Mouse (Mus musculus) hindbrain, embryonic 12.5 days (tissue): ENCODE measurements around the gene Retreg1. TPM values are rescaled to one million over a fixed set of nuclear protein-coding genes. Genes with fewer than 3 reads are reported as not detected.

ENCODE experiments used
- ATAC-seq: fragments of 200-750 bp; cut with Nextera tagmentation; 2 replicates; pipeline ENCODE4 v1.8.0; 2017; ENCODE audit warnings: moderate TSS enrichment; ENCODE audit not compliant: low FRiP score
- H3K27ac ChIP-seq: fragments of 300-500 bp; sonication (generic); 2 replicates; pipeline ENCODE4 v1.5.1; 2016; ENCODE audit warnings: mild to moderate bottlenecking
- H3K27me3 ChIP-seq: fragments of 300-500 bp; sonication (generic); 2 replicates; pipeline ENCODE4 v1.6.1; 2016; ENCODE audit warnings: mild to moderate bottlenecking
- H3K36me3 ChIP-seq: fragments of 300-500 bp; sonication (generic); 2 replicates; pipeline ENCODE4 v1.6.1; 2016; ENCODE audit warnings: mild to moderate bottlenecking
- H3K4me1 ChIP-seq: fragments of 300-500 bp; sonication (generic); 2 replicates; pipeline ENCODE4 v1.6.1; 2016
- H3K4me2 ChIP-seq: fragments of 300-500 bp; sonication (generic); replicated peaks from 2 replicates; pipeline ENCODE4 v1.6.1; 2016; ENCODE audit warnings: mild to moderate bottlenecking
- H3K4me3 ChIP-seq: fragments of 300-500 bp; sonication (generic); 2 replicates; pipeline ENCODE4 v1.5.1; 2016; ENCODE audit warnings: mild to moderate bottlenecking
- H3K9ac ChIP-seq: fragments of 300-500 bp; sonication (generic); 2 replicates; pipeline ENCODE4 v1.6.1; 2016; ENCODE audit warnings: mild to moderate bottlenecking, moderate library complexity
- H3K9me3 ChIP-seq: fragments of 300-500 bp; sonication (generic); replicated peaks from 2 replicates; pipeline ENCODE4 v1.6.1; 2016; ENCODE audit warnings: mild to moderate bottlenecking
- WGBS: fragments of 180-500 bp; shearing (Covaris S2); methylation state at CpG from one replicate; pipeline ENCODE4 v1.1.7; 2016; 5-methylcytosine and 5-hydroxymethylcytosine counted together
- polyA plus RNA-seq: library from polyadenylated mRNA; unstranded; fragments of >200 nt; fragmentation: Nextera tagmentation; extraction: Ambion mirVana; gene quantifications from 2 replicates; pipeline ENCODE4 v1.2.1, GENCODE M21; 2016

Gene Retreg1
- polyA plus RNA-seq, 1 experiment from 2014 or later, result 4.5 TPM

DNA sequence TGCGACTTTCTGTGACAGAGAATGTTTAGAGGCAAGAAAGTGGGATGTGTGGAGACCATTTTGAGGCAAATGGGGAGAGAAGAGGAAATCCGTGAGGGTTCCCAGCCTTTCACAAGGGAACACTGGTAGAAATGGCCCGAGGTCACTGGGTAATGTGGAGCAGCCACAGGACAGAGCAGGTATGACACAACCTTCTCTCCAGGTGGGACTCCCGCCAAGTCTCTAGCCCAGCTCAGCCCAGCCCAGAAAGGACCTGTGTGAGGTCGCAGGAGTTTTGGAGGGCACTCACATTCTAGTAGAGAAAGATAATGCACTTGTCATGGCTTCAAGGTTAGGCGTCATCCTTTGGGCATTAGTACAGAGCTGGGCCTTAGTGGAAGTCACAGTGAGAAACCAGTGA, 23.1 kb downstream of the Retreg1 start:
- no peak for ATAC-seq
- Histone ChIP-seq H3K9ac (no peak overlapping the region), H3K4me3 (no peak overlapping the region), H3K4me1 (no peaks in the 10 kb centered on the region), H3K27ac (no peak overlapping the region), H3K36me3 (no peaks in the 10 kb centered on the region), H3K27me3 (no peaks in the 10 kb centered on the region), H3K4me2 (no peak overlapping the region), H3K9me3 (no peaks in the 10 kb centered on the region)
- 89% methylated on average over 6 of the region's 6 CpGs for WGBS

GRCm38 (mm10) chr15:25869129-25869528, 26.1 kb downstream of the Retreg1 start:
- no peak for ATAC-seq
- no peaks in the 10 kb centered on the region for H3K27me3 ChIP-seq
- H3K9me3 ChIP-seq, result no peaks in the 10 kb centered on the region
- no peaks in the 10 kb centered on the region for H3K36me3 ChIP-seq
- H3K9ac ChIP-seq, result no peak overlapping the region
- H3K27ac ChIP-seq, result no peak overlapping the region
- 79% methylated on average over 5 of the region's 5 CpGs for WGBS
- no peaks in the 10 kb centered on the region for H3K4me1 ChIP-seq
- H3K4me2 ChIP-seq, result no peak overlapping the region
- no peak overlapping the region for H3K4me3 ChIP-seq

GRCm38 (mm10) chr15:25871470-25871869, 28.5 kb downstream of the Retreg1 start:
- no peak overlapping the region for H3K4me3 ChIP-seq
- WGBS, result 95% methylated on average over 7 of the region's 7 CpGs
- no peak overlapping the region for H3K4me2 ChIP-seq
- no peak overlapping the region for H3K27ac ChIP-seq
- no peak for ATAC-seq
- no peaks in the 10 kb centered on the region for H3K27me3 ChIP-seq
- no peaks in the 10 kb centered on the region for H3K36me3 ChIP-seq
- H3K4me1 ChIP-seq, result no peaks in the 10 kb centered on the region
- no peaks in the 10 kb centered on the region for H3K9me3 ChIP-seq
- H3K9ac ChIP-seq, result no peak overlapping the region

- Histone ChIP-seq H3K4me3 (no peak overlapping the region), H3K4me1 (peaks cover 5% of the 10 kb centered on the region), H3K4me2 (no peak overlapping the region), H3K27me3 (no peaks in the 10 kb centered on the region), H3K36me3 (no peaks in the 10 kb centered on the region), H3K9me3 (no peaks in the 10 kb centered on the region), H3K9ac (no peak overlapping the region), H3K27ac (no peak overlapping the region)
- WGBS, result 61% methylated on average over 9 of the region's 9 CpGs
- no peak for ATAC-seq
Observed at GRCm38 (mm10) chr15:25872118-25872517, 29.1 kb downstream of the Retreg1 start.

DNA sequence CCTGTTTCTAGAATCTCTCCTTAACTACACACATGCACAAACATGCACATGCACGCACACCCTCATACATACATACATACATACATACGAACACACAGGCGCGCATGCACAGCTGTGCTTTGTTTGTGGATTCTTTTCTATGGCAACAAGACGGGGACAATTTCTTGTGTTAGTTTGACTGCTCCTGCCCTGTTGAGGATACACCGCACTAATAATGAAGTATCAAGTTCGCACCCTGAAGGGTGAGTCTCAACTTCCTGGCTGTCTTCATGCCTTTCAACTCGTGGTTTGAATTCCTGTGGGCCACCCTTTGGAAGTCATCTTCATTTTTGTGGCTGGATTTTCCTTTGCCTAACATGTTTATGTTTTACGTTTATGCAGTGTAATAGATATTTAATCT, 29.7 kb downstream of the Retreg1 start:
- no peak overlapping the region for H3K4me2 ChIP-seq
- 90% methylated on average over 9 of the region's 9 CpGs for WGBS
- no peaks in the 10 kb centered on the region for H3K9me3 ChIP-seq
- H3K4me1 ChIP-seq, result peaks cover 10% of the 10 kb centered on the region
- ATAC-seq, result no peak
- H3K4me3 ChIP-seq, result no peak overlapping the region
- no peak overlapping the region for H3K9ac ChIP-seq
- no peak overlapping the region for H3K27ac ChIP-seq
- no peaks in the 10 kb centered on the region for H3K36me3 ChIP-seq
- H3K27me3 ChIP-seq, result no peaks in the 10 kb centered on the region

GRCm38 (mm10) chr15:25873536-25873935, 30.6 kb downstream of the Retreg1 start:
- H3K36me3 ChIP-seq, result no peaks in the 10 kb centered on the region
- ATAC-seq, result no peak
- H3K9me3 ChIP-seq, result no peaks in the 10 kb centered on the region
- H3K27me3 ChIP-seq, result no peaks in the 10 kb centered on the region
- H3K9ac ChIP-seq, result no peak overlapping the region
- H3K4me2 ChIP-seq, result no peak overlapping the region
- no peak overlapping the region for H3K4me3 ChIP-seq
- H3K4me1 ChIP-seq, result peaks cover 13% of the 10 kb centered on the region
- WGBS, result 81% methylated on average over 1 of the region's 1 CpGs
- H3K27ac ChIP-seq, result no peak overlapping the region

DNA sequence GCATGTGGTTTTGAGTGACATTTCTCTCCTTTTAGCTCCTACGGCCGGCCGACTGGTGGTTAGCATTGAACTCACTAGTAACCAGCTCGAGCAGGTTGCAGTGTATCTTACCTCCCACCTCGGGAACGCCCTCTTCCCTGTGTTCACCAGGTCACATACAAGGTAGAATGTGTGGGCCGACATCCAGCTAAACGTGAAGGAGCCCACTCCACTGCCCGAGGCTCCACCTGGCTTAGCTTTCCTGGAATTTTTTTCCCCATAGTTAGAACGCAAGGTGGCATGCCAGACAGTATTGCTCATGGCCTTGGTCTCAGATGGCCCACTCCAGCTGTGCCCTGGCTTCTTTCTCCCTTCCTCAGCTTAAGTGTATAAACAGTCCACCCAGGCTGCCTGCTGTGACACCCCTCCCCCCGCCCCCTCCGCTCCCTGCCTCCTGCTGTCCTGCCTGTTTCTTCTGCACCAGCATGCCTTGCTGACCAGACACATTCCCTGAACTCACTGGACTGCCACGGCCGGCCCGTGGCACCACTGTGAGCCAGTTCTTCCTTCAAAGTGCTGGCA, 33.7 kb downstream of the Retreg1 start:
- Histone ChIP-seq H3K4me3 (no peak overlapping the region), H3K9me3 (no peaks in the 10 kb centered on the region), H3K27me3 (no peaks in the 10 kb centered on the region), H3K36me3 (no peaks in the 10 kb centered on the region), H3K4me1 (peaks cover 13% of the 10 kb centered on the region), H3K27ac (no peak overlapping the region), H3K4me2 (no peak overlapping the region), H3K9ac (no peak overlapping the region)
- no peak for ATAC-seq
- 43% methylated on average over 15 of the region's 15 CpGs for WGBS

DNA sequence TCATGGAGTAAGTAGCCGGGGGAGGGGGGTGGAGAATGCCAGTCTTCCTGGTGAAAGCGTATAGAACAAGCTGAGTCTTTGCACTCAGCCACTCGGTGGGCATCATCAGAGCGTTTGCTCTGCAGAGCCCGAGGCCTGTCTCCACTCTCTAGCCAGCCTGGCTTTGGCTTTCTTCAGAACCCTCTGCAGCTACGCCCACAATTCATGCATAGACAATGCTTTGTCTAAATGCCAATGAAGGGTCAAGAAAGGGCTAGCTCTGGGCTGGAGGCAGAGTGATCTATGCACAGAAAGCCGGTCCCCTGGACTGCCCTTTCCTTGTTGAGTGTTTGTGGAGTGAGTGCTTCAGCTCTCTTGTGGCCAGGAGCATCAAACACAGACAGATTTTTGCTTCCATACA, 34.8 kb downstream of the Retreg1 start:
- Histone ChIP-seq H3K9ac (no peak overlapping the region), H3K4me1 (peaks cover 13% of the 10 kb centered on the region), H3K4me3 (no peak overlapping the region), H3K36me3 (no peaks in the 10 kb centered on the region), H3K27me3 (no peaks in the 10 kb centered on the region), H3K9me3 (no peaks in the 10 kb centered on the region), H3K27ac (no peak overlapping the region), H3K4me2 (no peak overlapping the region)
- 31% methylated on average over 7 of the region's 7 CpGs for WGBS
- no peak for ATAC-seq

- no peak overlapping the region for H3K4me2 ChIP-seq
- H3K36me3 ChIP-seq, result no peaks in the 10 kb centered on the region
- peaks cover 13% of the 10 kb centered on the region for H3K4me1 ChIP-seq
- no peaks in the 10 kb centered on the region for H3K9me3 ChIP-seq
- WGBS, result 82% methylated on average over 6 of the region's 6 CpGs
- no peak overlapping the region for H3K4me3 ChIP-seq
- no peaks in the 10 kb centered on the region for H3K27me3 ChIP-seq
- ATAC-seq, result no peak
- H3K9ac ChIP-seq, result no peak overlapping the region
- H3K27ac ChIP-seq, result no peak overlapping the region
Observed at GRCm38 (mm10) chr15:25879229-25879628, 36.2 kb downstream of the Retreg1 start.

DNA sequence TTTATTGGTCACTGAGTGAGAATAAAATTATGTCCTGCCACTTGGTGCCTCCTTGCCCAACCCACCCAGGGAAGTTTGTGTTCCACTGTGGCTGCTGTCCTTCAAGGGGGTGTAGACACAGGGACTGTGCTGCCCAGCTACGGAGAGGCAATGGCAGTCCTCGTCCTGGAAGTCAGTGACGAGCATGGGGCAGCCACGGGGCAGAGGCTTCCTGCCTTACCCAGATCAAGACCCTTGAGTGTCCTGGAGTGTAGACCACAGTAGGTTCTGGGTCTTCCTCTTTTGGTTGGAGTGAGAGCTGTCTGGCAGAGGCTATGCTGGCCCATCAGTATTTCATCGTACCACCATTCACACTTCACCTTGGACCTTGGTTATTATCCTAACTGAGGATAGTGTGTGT, 37.2 kb downstream of the Retreg1 start:
- ATAC-seq, result no peak
- 81% methylated on average over 5 of the region's 5 CpGs for WGBS
- Histone ChIP-seq H3K4me3 (no peak overlapping the region), H3K4me2 (no peak overlapping the region), H3K27me3 (no peaks in the 10 kb centered on the region), H3K9ac (no peak overlapping the region), H3K9me3 (no peaks in the 10 kb centered on the region), H3K27ac (no peak overlapping the region), H3K36me3 (no peaks in the 10 kb centered on the region), H3K4me1 (peaks cover 13% of the 10 kb centered on the region)

DNA sequence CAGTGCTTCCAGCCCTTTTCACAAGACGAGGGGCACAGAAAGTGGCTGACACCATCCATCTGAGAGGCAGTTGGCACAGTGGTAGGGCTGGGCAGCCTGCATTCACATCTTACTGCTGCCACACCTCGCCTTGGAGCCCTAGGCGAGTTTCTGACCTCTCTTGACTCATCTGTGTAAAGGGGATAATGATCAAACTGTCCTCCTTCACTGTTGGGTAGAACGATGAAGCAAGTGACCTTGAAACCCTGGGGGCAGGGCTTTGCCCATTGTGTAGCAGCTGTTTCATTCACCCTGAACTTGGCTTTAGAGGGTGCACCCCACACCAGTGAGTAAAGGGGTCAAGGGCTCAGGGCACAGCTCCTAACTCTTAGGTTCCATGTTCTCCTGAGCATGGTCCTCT, 39.0 kb downstream of the Retreg1 start:
- Histone ChIP-seq H3K4me1 (peaks cover 9% of the 10 kb centered on the region), H3K9me3 (no peaks in the 10 kb centered on the region), H3K9ac (no peak overlapping the region), H3K27me3 (no peaks in the 10 kb centered on the region), H3K36me3 (no peaks in the 10 kb centered on the region), H3K4me3 (no peak overlapping the region), H3K4me2 (no peak overlapping the region), H3K27ac (no peak overlapping the region)
- 59% methylated on average over 4 of the region's 4 CpGs for WGBS
- no peak for ATAC-seq

GRCm38 (mm10) chr15:25884416-25884958, 41.5 kb downstream of the Retreg1 start:
- Histone ChIP-seq H3K9me3 (no peaks in the 10 kb centered on the region), H3K36me3 (no peaks in the 10 kb centered on the region), H3K4me2 (no peak overlapping the region), H3K27me3 (no peaks in the 10 kb centered on the region), H3K9ac (no peak overlapping the region), H3K4me3 (no peak overlapping the region), H3K4me1 (no peaks in the 10 kb centered on the region), H3K27ac (no peak overlapping the region)
- no peak for ATAC-seq
- WGBS, result 89% methylated on average over 14 of the region's 14 CpGs

DNA sequence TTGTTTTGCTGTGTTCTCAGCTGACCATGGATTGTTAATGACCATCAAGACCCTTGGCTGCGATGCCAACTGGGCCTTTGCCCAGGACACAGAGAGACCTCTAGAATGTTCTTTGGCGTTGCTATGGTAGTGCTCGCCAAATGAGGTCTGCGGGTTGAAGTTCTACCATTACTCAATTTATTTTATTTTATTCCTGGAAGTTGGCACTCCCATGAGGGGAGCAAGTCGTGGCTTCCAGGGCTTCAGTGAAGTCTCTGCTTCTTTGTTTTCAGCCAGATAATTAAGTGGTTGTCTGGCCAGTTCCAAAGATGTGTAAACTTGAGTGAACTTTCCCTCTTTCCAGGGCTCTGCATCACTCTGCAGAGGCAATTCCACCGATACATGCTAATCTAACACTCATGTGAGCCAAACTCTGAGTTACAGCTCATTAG, 43.6 kb downstream of the Retreg1 start:
- 89% methylated on average over 6 of the region's 6 CpGs for WGBS
- Histone ChIP-seq H3K36me3 (no peaks in the 10 kb centered on the region), H3K9ac (no peak overlapping the region), H3K4me3 (no peak overlapping the region), H3K27me3 (no peaks in the 10 kb centered on the region), H3K27ac (no peak overlapping the region), H3K9me3 (no peaks in the 10 kb centered on the region), H3K4me1 (no peaks in the 10 kb centered on the region), H3K4me2 (no peak overlapping the region)
- ATAC-seq, result no peak
